Mouse (Mus musculus): ENCODE results near the gene Bri3bp. TPM values are rescaled to one million over a fixed set of nuclear protein-coding genes. Genes with fewer than 3 reads are reported as not detected.
"Not testable (repeated sequence)": the region's sequence is repeated elsewhere in the genome, so short reads cannot be mapped to it uniquely, and the experiment has no call there.

The Bri3bp gene
- polyA plus RNA-seq (2015; fragmentation: Nextera tagmentation; extraction: Ambion mirVana): 27.7 and 31.8 TPM in 2 replicates

DNA sequence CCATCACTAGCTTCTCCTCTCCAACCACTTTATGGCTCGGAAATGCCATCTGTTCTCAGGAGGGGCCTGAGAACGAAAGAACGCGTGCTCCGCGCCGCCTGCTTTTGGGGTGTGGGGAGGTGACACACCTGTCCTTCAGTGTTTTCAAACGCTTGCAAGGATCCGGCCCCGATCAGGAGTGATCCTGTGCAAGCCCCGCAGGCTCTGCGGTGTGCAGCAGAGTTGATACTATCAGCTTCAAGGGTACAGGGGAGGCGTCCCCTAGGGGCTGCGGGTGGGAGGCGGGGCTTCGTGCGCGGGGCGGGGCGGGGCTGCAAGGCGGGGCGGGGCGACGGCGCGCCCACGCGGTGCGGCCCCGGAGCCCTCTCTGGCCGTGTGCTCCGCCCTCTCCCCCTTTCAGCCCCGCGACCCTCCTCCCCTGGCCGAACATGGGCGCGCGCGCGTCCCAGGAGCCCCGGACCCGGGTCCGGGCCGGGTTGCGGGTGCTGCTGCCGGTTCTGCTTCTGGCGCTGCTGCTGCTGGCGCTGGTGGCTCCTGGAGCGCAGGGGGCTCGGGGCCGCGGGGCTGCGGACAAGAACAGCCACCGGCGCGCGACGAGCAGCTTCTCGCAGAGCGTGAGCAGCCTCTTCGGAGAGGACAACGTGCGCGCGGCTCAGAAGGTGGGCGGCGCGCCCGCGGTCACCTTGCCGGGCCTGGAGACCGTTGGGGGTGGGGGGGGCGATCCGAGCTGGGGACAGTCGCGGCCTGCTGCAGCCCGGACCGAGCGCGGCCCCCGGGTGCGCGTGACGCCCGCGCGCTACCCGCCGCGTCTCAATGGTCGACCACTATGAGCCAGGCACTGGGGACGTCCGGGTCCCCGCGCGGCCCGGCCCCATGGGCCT lies at the start of gene Bri3bp:
Gene Bri3bp, plus strand, starts transcription at position 335 of the 881 bp plus-strand sequence.
- Histone ChIP-seq H3K27me3 (ENCODE audit: control insufficient read depth, insufficient read depth, low read length) (no peaks in the 10 kb centered on the region), H3K4me3 (replicated peaks; ENCODE audit: low read length) (peak within 1 kb of the TSS; percentile 95), H3K27ac (ENCODE audit: low read length) (peak within 1 kb of the TSS; percentile 74), H3K4me2 (ENCODE audit: low read depth, low read length) (peak within 1 kb of the TSS; percentile 84), H3K9ac (ENCODE audit: low read length) (peak within 1 kb of the TSS; percentile 92), H3K36me3 (ENCODE audit: control insufficient read depth, insufficient read depth, low read length) (no peaks in the 10 kb centered on the region), H3K9me3 (replicated peaks; ENCODE audit: control insufficient read depth, low read length) (0 out of 2 replicates have a peak, but pooled peaks cover 4% of the 10 kb centered on the region), H3K4me1 (ENCODE audit: control insufficient read depth, insufficient read depth, low read length) (peaks cover 13% of the 10 kb centered on the region)
- peak; percentile 95 for ATAC-seq (ENCODE audit: insufficient read depth, low FRiP score)
- under 1% methylated on average over 81 of the region's 97 CpGs for WGBS

DNA sequence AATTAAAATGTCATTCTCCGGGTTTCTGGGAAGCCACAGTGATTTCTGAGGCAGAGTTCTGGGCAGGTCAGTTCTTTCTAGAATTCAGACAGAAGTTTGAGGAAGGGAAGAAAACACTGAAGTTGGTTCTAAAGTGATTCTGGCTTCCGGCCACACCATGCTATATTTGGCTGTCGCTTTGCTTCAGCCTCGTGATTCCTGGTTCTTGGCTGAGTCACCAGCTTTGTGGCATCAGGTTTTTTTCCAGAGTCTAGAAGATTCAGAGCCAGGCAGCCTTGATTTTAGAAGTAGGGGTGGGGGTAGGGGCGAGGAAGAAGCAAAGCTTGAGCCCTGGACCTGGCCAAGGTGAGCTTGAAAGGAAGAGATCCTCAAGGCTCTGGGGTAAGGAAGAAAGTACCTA lies 49.8 kb upstream of the Bri3bp start:
- WGBS: 53% methylated on average over 5 of the region's 5 CpGs
- H3K27ac ChIP-seq (ENCODE audit: low read length): peak overlapping the region; percentile 98
- no peak overlapping the region for H3K4me3 ChIP-seq (replicated peaks; ENCODE audit: low read length)
- no peak for ATAC-seq (ENCODE audit: insufficient read depth, low FRiP score)
- peaks cover 29% of the 10 kb centered on the region for H3K4me1 ChIP-seq (ENCODE audit: control insufficient read depth, insufficient read depth, low read length)
- H3K4me2 ChIP-seq (ENCODE audit: low read depth, low read length): no peak overlapping the region
- H3K36me3 ChIP-seq (ENCODE audit: control insufficient read depth, insufficient read depth, low read length): no peaks in the 10 kb centered on the region
- no peaks in the 10 kb centered on the region for H3K27me3 ChIP-seq (ENCODE audit: control insufficient read depth, insufficient read depth, low read length)
- H3K9ac ChIP-seq (ENCODE audit: low read length): no peak overlapping the region
- no peaks in the 10 kb centered on the region for H3K9me3 ChIP-seq (replicated peaks; ENCODE audit: control insufficient read depth, low read length)

GRCm38 (mm10) chr5:125392176-125392575 lies 49.2 kb upstream of the Bri3bp start:
- WGBS: 88% methylated on average over 4 of the region's 4 CpGs
- H3K9me3 ChIP-seq (replicated peaks; ENCODE audit: control insufficient read depth, low read length); ATAC-seq (ENCODE audit: insufficient read depth, low FRiP score); H3K4me3 ChIP-seq (replicated peaks; ENCODE audit: low read length); H3K4me2 ChIP-seq (ENCODE audit: low read depth, low read length); H3K36me3 ChIP-seq (ENCODE audit: control insufficient read depth, insufficient read depth, low read length); H3K9ac ChIP-seq (ENCODE audit: low read length); H3K27me3 ChIP-seq (ENCODE audit: control insufficient read depth, insufficient read depth, low read length): not testable (repeated sequence)
- H3K4me1 ChIP-seq (ENCODE audit: control insufficient read depth, insufficient read depth, low read length): peaks cover 29% of the 10 kb centered on the region
- peak overlapping the region; percentile 98 for H3K27ac ChIP-seq (ENCODE audit: low read length)

GRCm38 (mm10) chr5:125392618-125392976 lies 48.8 kb upstream of the Bri3bp start:
- ATAC-seq (ENCODE audit: insufficient read depth, low FRiP score): 0 out of 2 replicates have a peak, but pooled peaks have one; percentile 0
- no peaks in the 10 kb centered on the region for H3K9me3 ChIP-seq (replicated peaks; ENCODE audit: control insufficient read depth, low read length)
- H3K36me3 ChIP-seq (ENCODE audit: control insufficient read depth, insufficient read depth, low read length): no peaks in the 10 kb centered on the region
- peak overlapping the region; percentile 98 for H3K27ac ChIP-seq (ENCODE audit: low read length)
- peak overlapping the region; percentile 51 for H3K4me2 ChIP-seq (ENCODE audit: low read depth, low read length)
- 47% methylated on average over 1 of the region's 1 CpGs for WGBS
- peak overlapping the region; percentile 69 for H3K9ac ChIP-seq (ENCODE audit: low read length)
- H3K4me1 ChIP-seq (ENCODE audit: control insufficient read depth, insufficient read depth, low read length): peaks cover 29% of the 10 kb centered on the region
- no peaks in the 10 kb centered on the region for H3K27me3 ChIP-seq (ENCODE audit: control insufficient read depth, insufficient read depth, low read length)
- peak overlapping the region; percentile 27 for H3K4me3 ChIP-seq (replicated peaks; ENCODE audit: low read length)

DNA sequence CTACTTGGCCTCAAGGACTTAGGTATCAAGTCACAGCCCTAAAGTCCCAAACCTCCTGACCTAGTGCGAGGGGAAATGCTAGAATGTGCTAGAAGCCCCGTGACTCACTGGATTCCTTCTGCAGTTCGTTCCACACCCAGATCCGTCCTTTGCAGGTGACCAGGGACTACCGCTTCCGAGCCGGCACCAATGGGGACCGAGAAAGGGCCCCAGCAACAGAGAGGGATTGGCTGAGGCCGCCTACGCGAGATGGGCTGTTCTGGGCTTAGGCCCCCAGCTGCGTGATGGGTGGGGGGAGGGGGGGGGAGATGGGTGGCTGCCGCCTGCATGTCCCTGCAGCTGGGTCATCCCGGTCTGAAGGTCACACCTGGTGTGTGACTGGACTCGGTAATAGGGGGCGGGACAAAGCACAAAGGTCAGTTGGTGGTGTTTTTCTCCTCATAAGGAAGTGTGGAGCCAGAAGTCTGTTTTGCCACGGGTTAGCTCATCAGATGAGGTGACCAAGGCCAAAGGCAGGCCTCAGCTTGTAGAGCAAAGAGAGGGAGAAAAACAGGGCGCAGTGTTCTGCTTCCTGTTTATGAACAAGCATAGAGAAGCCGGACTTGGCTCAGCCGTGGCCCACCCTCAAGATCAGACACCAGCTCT lies 48.3 kb upstream of the Bri3bp start:
- peak; percentile 95 for ATAC-seq (ENCODE audit: insufficient read depth, low FRiP score)
- WGBS: under 1% methylated on average over 20 of the region's 20 CpGs
- Histone ChIP-seq H3K9ac (ENCODE audit: low read length) (peak overlapping the region; percentile 69), H3K36me3 (ENCODE audit: control insufficient read depth, insufficient read depth, low read length) (no peaks in the 10 kb centered on the region), H3K27me3 (ENCODE audit: control insufficient read depth, insufficient read depth, low read length) (no peaks in the 10 kb centered on the region), H3K27ac (ENCODE audit: low read length) (peak overlapping the region; percentile 98), H3K4me3 (replicated peaks; ENCODE audit: low read length) (peak overlapping the region; percentile 40), H3K4me1 (ENCODE audit: control insufficient read depth, insufficient read depth, low read length) (peaks cover 29% of the 10 kb centered on the region), H3K4me2 (ENCODE audit: low read depth, low read length) (peak overlapping the region; percentile 51), H3K9me3 (replicated peaks; ENCODE audit: control insufficient read depth, low read length) (no peaks in the 10 kb centered on the region)

- H3K9me3 ChIP-seq (replicated peaks; ENCODE audit: control insufficient read depth, low read length): no peaks in the 10 kb centered on the region
- peak; percentile 58; the same call in 1 of the 2 replicates for ATAC-seq (ENCODE audit: insufficient read depth, low FRiP score)
- peaks cover 24% of the 10 kb centered on the region for H3K4me1 ChIP-seq (ENCODE audit: control insufficient read depth, insufficient read depth, low read length)
- no peaks in the 10 kb centered on the region for H3K36me3 ChIP-seq (ENCODE audit: control insufficient read depth, insufficient read depth, low read length)
- 8% methylated on average over 22 of the region's 25 CpGs for WGBS
- H3K27ac ChIP-seq (ENCODE audit: low read length): peak overlapping the region; percentile 98
- H3K4me3 ChIP-seq (replicated peaks; ENCODE audit: low read length): peak overlapping the region; percentile 40
- no peaks in the 10 kb centered on the region for H3K27me3 ChIP-seq (ENCODE audit: control insufficient read depth, insufficient read depth, low read length)
- H3K4me2 ChIP-seq (ENCODE audit: low read depth, low read length): peak overlapping the region; percentile 51
- peak overlapping the region; percentile 69 for H3K9ac ChIP-seq (ENCODE audit: low read length)
Observed at GRCm38 (mm10) chr5:125393622-125394603, 47.5 kb upstream of the Bri3bp start.

DNA sequence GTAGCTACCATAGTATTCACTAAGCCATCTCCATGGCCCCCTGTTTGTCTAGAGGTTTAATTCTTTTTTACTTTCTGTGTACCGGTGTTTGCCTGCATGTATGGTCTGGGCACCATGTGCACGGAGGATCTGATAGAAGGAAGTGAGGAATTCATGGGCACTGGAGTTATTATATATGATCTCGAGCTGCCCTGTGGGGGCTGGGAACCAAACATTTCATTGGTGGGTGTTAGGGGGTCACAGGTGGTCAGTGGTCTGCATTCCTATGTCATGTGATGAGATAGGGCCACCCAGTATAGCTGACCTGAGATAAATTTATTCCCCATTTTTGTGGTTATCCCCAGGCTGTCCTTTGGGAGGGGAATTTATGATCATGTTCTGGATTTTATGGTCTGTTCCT lies 46.4 kb upstream of the Bri3bp start:
- peak overlapping the region; percentile 51 for H3K4me2 ChIP-seq (ENCODE audit: low read depth, low read length)
- no peaks in the 10 kb centered on the region for H3K27me3 ChIP-seq (ENCODE audit: control insufficient read depth, insufficient read depth, low read length)
- peaks cover 24% of the 10 kb centered on the region for H3K4me1 ChIP-seq (ENCODE audit: control insufficient read depth, insufficient read depth, low read length)
- no peaks in the 10 kb centered on the region for H3K36me3 ChIP-seq (ENCODE audit: control insufficient read depth, insufficient read depth, low read length)
- 23% methylated on average over 3 of the region's 3 CpGs for WGBS
- no peak for ATAC-seq (ENCODE audit: insufficient read depth, low FRiP score)
- peak overlapping the region; percentile 98 for H3K27ac ChIP-seq (ENCODE audit: low read length)
- 0 out of 2 replicates have a peak overlapping the region, but pooled peaks have one; percentile 40 for H3K4me3 ChIP-seq (replicated peaks; ENCODE audit: low read length)
- H3K9me3 ChIP-seq (replicated peaks; ENCODE audit: control insufficient read depth, low read length): no peaks in the 10 kb centered on the region
- peak overlapping the region; percentile 69 for H3K9ac ChIP-seq (ENCODE audit: low read length)

- H3K4me1 ChIP-seq (ENCODE audit: control insufficient read depth, insufficient read depth, low read length): no peaks in the 10 kb centered on the region
- H3K4me3 ChIP-seq (replicated peaks; ENCODE audit: low read length): no peak overlapping the region
- WGBS: 39% methylated on average over 7 of the region's 7 CpGs
- no peak for ATAC-seq (ENCODE audit: insufficient read depth, low FRiP score)
- no peaks in the 10 kb centered on the region for H3K9me3 ChIP-seq (replicated peaks; ENCODE audit: control insufficient read depth, low read length)
- no peak overlapping the region for H3K4me2 ChIP-seq (ENCODE audit: low read depth, low read length)
- H3K27ac ChIP-seq (ENCODE audit: low read length): no peak overlapping the region
- no peaks in the 10 kb centered on the region for H3K27me3 ChIP-seq (ENCODE audit: control insufficient read depth, insufficient read depth, low read length)
- H3K36me3 ChIP-seq (ENCODE audit: control insufficient read depth, insufficient read depth, low read length): no peaks in the 10 kb centered on the region
- no peak overlapping the region for H3K9ac ChIP-seq (ENCODE audit: low read length)
Observed at GRCm38 (mm10) chr5:125400903-125401302, 40.5 kb upstream of the Bri3bp start.
